Mouse (Mus musculus): Measurements from ENCODE around the gene Chn2. TPM values are rescaled to one million over a fixed set of nuclear protein-coding genes. Genes with fewer than 3 reads are reported as not detected.

Chn2 gene
- total RNA-seq, 2 experiments from 2014 or later, result 1.0 to 1.3 TPM

- intact Hi-C loops (cut with DNase I), result no loop called here
- TF ChIP-seq CTCF (IDR thresholded peaks at IDR 0.05), result no peak
- no peak overlapping the region for H3K4me3 ChIP-seq
- no peak overlapping the region for H3K27ac ChIP-seq
- DNase-seq, result no peak
Observed at GRCm38 (mm10) chr6:54028706-54029105, 10.6 kb upstream of the Chn2 start.

- no peak overlapping the region for H3K27ac ChIP-seq
- TF ChIP-seq CTCF (IDR thresholded peaks at IDR 0.05), result no peak
- intact Hi-C loops (cut with DNase I), result no loop called here
Observed at GRCm38 (mm10) chr6:54030351-54030750, 9.0 kb upstream of the Chn2 start.

GRCm38 (mm10) chr6:54030776-54031175 is 8.6 kb upstream of the Chn2 start:
- intact Hi-C loops (cut with DNase I), result no loop called here
- no peak for TF ChIP-seq CTCF (IDR thresholded peaks at IDR 0.05)
- Histone ChIP-seq H3K4me3 (no peak overlapping the region), H3K27ac (no peak overlapping the region)
- no peak for DNase-seq

More at GRCm38 (mm10) chr6:54030351-54030750, 9.0 kb upstream of the Chn2 start:
- no peak overlapping the region for H3K4me3 ChIP-seq
- no peak for DNase-seq

GRCm38 (mm10) chr6:54034471-54034870 is 4.9 kb upstream of the Chn2 start:
- peak; percentile 70 for DNase-seq

DNA sequence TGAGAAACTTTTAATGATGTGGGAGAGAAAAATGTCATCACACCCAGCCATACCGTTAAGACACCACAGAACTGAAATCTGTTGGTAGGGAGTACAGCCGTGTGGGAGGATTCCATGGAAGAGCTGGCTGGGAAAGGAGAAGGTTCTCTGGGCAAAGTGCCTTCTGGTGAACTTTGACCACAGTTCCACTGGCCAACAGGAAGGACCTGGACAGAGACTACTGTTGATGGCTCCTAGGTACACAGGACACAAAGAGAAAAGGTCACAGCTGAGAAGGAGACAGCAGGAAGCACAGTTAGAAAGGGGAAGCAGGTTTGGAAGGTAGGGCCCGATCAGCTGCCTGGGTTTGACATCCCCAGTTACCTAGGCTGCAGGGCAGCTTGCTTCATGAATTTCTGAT is 3.8 kb upstream of the Chn2 start:
- intact Hi-C loops (cut with DNase I), result loop anchor here (2.0 kb wide), 2 partner anchors 129 to 193 kb away; no protein-coding TSS in a partner anchor
- DNase-seq, result no peak
- H3K27ac ChIP-seq, result no peak overlapping the region

More at GRCm38 (mm10) chr6:54034471-54034870, 4.9 kb upstream of the Chn2 start:
- H3K27ac ChIP-seq, result no peak overlapping the region
- H3K4me3 ChIP-seq, result no peak overlapping the region; the same call in 1 of the 2 replicates
- intact Hi-C loops (cut with DNase I), result loop anchor here (2.0 kb wide), 2 partner anchors 130 to 194 kb away; no protein-coding TSS in a partner anchor
- peak; percentile 75 for TF ChIP-seq CTCF (IDR thresholded peaks at IDR 0.05)

DNA sequence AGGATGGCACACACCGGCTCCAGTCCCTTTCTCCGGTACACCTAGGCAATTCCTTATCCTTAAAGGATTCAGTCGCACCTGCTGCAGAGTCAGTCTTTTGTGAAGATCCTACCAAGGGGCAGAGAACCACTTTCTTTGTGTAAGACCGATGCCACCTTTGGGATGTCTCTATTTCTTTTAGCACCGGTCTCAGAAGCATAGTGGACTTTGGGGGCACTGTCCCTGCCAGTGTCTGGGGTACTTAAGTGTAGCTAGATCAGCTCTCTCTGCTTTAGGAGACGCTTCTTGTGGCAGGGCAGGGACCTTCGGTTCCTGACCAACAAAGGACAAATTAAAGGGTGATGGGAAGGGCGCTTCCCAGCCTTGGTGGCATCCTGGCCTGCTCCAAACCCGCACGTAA is 488 bp upstream of the Chn2 start:
- DNase-seq, result no peak
- intact Hi-C loops (cut with DNase I), result no loop called here
- Histone ChIP-seq H3K4me3 (peak overlapping the region; percentile 82), H3K27ac (peak overlapping the region; percentile 89)
- no peak for TF ChIP-seq CTCF (IDR thresholded peaks at IDR 0.05)

More for the DNA sequence above, 3.8 kb upstream of the Chn2 start:
- no peak overlapping the region for H3K4me3 ChIP-seq
- TF ChIP-seq CTCF (IDR thresholded peaks at IDR 0.05), result no peak

DNA sequence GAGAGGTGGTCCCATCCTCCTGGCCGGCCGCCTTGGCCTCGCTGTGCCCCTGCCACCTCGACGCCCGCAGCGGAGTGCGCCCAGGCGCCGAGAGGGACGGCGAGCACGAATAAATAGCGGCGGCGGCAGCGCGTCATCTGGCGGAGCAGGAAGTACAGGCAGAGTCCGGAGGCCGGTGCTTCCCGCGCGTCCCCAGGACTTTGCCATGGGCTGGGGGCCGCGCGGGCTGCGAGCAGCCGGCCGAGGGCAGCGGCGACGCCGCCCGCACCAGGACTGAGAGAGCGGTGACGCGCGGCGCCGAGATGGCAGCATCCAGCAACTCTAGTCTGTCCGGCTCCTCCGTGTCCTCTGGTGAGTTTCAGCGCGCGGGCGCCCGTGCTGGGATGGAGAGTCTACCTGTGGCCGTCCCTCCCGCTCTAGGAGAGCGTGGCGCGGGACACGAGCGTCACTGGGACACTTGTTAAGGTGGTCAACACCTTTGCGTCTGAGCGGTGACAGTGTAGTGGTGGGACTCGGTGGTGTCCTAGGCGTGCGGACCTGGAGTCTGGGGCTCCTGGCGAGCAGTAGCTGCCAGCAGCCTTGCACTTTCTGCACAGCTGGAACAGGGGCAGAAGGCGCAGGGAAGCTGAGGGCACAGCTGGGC is 572 bp downstream of the Chn2 start:
- intact Hi-C loops (cut with DNase I), result no loop called here
- H3K27ac ChIP-seq, result peak overlapping the region; percentile 89
- peak overlapping the region; percentile 82 for H3K4me3 ChIP-seq
- DNase-seq, result peak; percentile 63
- TF ChIP-seq CTCF (IDR thresholded peaks at IDR 0.05), result no peak

DNA sequence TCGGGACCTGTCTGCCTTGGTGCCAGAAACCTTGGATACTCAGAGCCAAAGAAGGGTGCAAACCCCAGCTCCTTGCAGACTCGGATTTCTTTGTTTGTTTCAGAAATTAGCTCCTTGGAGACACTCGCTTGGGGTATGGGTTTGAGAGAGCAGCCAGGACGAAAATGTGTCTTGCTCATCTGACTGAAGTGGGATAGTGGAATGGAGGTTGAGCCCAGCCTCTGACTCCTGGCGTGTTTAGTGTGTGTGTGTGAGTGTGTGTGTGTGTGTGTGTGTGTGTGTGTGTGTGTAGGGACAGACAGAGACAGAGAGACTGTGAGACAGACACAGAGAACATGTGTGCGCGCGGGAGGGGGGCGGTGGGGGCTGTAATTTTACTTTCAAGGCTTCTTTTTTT is 1.1 kb downstream of the Chn2 start:
- H3K27ac ChIP-seq, result peak overlapping the region; percentile 89
- H3K4me3 ChIP-seq, result peak overlapping the region; percentile 82
- intact Hi-C loops (cut with DNase I), result no loop called here
- TF ChIP-seq CTCF (IDR thresholded peaks at IDR 0.05), result no peak
- DNase-seq, result no peak

GRCm38 (mm10) chr6:54041386-54042043 is 2.2 kb downstream of the Chn2 start:
- TF ChIP-seq CTCF (IDR thresholded peaks at IDR 0.05), result no peak
- no peak overlapping the region for H3K27ac ChIP-seq
- H3K4me3 ChIP-seq, result peak overlapping the region; percentile 9
- DNase-seq, result no peak
- intact Hi-C loops (cut with DNase I), result no loop called here

GRCm38 (mm10) chr6:54042142-54042541 is 2.8 kb downstream of the Chn2 start:
- Histone ChIP-seq H3K27ac (no peak overlapping the region), H3K4me3 (no peak overlapping the region)
- intact Hi-C loops (cut with DNase I), result no loop called here
- no peak for TF ChIP-seq CTCF (IDR thresholded peaks at IDR 0.05)
- no peak for DNase-seq

DNA sequence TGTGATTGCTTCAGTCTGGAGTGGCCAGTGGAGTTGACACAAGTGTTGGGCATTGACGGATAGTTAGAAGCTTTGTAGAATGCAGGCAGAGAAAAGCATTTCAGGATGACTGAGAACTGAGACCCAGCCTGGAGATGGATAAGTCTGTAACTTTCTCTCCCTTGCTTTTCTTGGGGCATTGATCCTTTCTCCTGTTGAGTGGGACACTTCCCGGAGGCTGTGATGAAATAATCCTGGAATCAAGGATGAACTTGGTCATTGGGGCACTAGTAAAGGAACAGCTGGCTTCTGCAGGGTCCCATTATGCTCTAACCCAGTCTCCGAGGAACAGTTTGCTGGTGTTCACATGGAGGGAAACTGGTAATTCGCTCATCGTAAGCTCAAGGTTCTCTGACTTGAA is 4.2 kb downstream of the Chn2 start:
- no peak for TF ChIP-seq CTCF (IDR thresholded peaks at IDR 0.05)
- Histone ChIP-seq H3K27ac (no peak overlapping the region), H3K4me3 (no peak overlapping the region)
- intact Hi-C loops (cut with DNase I), result no loop called here
- DNase-seq, result no peak

- Histone ChIP-seq H3K27ac (no peak overlapping the region), H3K4me3 (no peak overlapping the region)
- no peak for DNase-seq
- no peak for TF ChIP-seq CTCF (IDR thresholded peaks at IDR 0.05)
- intact Hi-C loops (cut with DNase I), result no loop called here
Observed at GRCm38 (mm10) chr6:54045748-54046721, 6.7 kb downstream of the Chn2 start.
